In genomic region chr6:48555104-48555890, GRCm38 (mm10) we compare ENCODE assay signal across 8 mouse cellular contexts. TPM values are rescaled to one million over a fixed set of nuclear protein-coding genes. Genes with fewer than 3 reads are reported as not detected.
DNase-seq lines count a peak whose midpoint lies in the region; ATAC-seq and TF ChIP-seq lines count a peak whose summit lies in the region.

No protein-coding gene starts in this region.

- no peaks in the 10 kb centered on the region for H3K27me3 ChIP-seq in heart, embryonic 13.5 days (replicated peaks)
- H3K27me3 ChIP-seq in liver, embryonic 12.5 days (replicated peaks): no peaks in the 10 kb centered on the region
- H3K27me3 ChIP-seq in midbrain, postnatal 0 days (ENCODE audit: insufficient read depth, low read length): no peaks in the 10 kb centered on the region

- ATAC-seq in heart, embryonic 13.5 days (ENCODE audit: extremely low read depth, insufficient number of reproducible peaks, low FRiP score, low TSS enrichment): peak; percentile 38; the same call in 1 of the 2 replicates
- ATAC-seq in liver, embryonic 12.5 days: peak; percentile 59
- ATAC-seq in midbrain, postnatal 0 days (ENCODE audit: low FRiP score): peak; percentile 85

- no peaks in the 10 kb centered on the region for H3K9me3 ChIP-seq in heart, embryonic 13.5 days
- H3K9me3 ChIP-seq in liver, embryonic 12.5 days (replicated peaks): no peaks in the 10 kb centered on the region
- no peaks in the 10 kb centered on the region for H3K9me3 ChIP-seq in midbrain, postnatal 0 days (ENCODE audit: low read length)

- H3K4me1 ChIP-seq in cortical plate, adult 2 months (ENCODE audit: control insufficient read depth, insufficient read depth, low read length): peaks cover 7% of the 10 kb centered on the region
- peaks cover 16% of the 10 kb centered on the region for H3K4me1 ChIP-seq in heart, embryonic 13.5 days
- H3K4me1 ChIP-seq in liver, embryonic 12.5 days: peaks cover 16% of the 10 kb centered on the region
- peaks cover 11% of the 10 kb centered on the region; the same call in 1 of the 2 replicates for H3K4me1 ChIP-seq in midbrain, postnatal 0 days (ENCODE audit: insufficient read depth, low read length)

- peak overlapping the region; percentile 81 for H3K4me2 ChIP-seq in heart, embryonic 13.5 days
- peak overlapping the region; percentile 72 for H3K4me2 ChIP-seq in liver, embryonic 12.5 days
- H3K4me2 ChIP-seq in midbrain, postnatal 0 days (ENCODE audit: low read depth, low read length, poor library complexity, severe bottlenecking): peak overlapping the region; percentile 75

- H3K36me3 ChIP-seq in heart, embryonic 13.5 days: peaks cover 26% of the 10 kb centered on the region
- H3K36me3 ChIP-seq in liver, embryonic 12.5 days: peaks cover 3% of the 10 kb centered on the region; the same call in 1 of the 2 replicates
- H3K36me3 ChIP-seq in midbrain, postnatal 0 days (ENCODE audit: insufficient read depth, low read length): peaks cover 11% of the 10 kb centered on the region; the same call in 1 of the 2 replicates

- WGBS in heart, embryonic 13.5 days: 30% methylated on average over 14 of the region's 14 CpGs
- 30% methylated on average over 14 of the region's 14 CpGs for WGBS in liver, embryonic 12.5 days (ENCODE audit: insufficient replicate concordance)
- WGBS in midbrain, postnatal 0 days: 26% methylated on average over 13 of the region's 14 CpGs

- H3K9ac ChIP-seq in heart, embryonic 13.5 days: peak overlapping the region; percentile 83
- peak overlapping the region; percentile 61 for H3K9ac ChIP-seq in liver, embryonic 12.5 days
- H3K9ac ChIP-seq in midbrain, postnatal 0 days (replicated peaks; ENCODE audit: low read length, poor library complexity, severe bottlenecking): peak overlapping the region; percentile 65

- DNase-seq in right cerebral cortex, adult 2 months (ENCODE audit: low spot score in 2 of 2): peak; percentile 64 to 66
- DNase-seq in right cerebral cortex, postnatal 14 days: no peak
- peak; percentile 68 for DNase-seq in kidney, postnatal 10 days
- peak; percentile 95 for DNase-seq in midbrain, postnatal 0 days (ENCODE audit: low spot score)
- DNase-seq in ovary, postnatal 10 days (ENCODE audit: low spot score): no peak

- no peak for TF ChIP-seq CTCF in cortical plate, adult 2 months (IDR thresholded peaks at IDR 0.05; ENCODE audit: extremely low read depth, insufficient read depth, low read length)
- TF ChIP-seq CTCF in midbrain, postnatal 0 days (IDR thresholded peaks at IDR 0.05): no peak

- H3K4me3 ChIP-seq in cortical plate, adult 2 months (ENCODE audit: insufficient read depth, low read length): peak overlapping the region; percentile 44
- H3K4me3 ChIP-seq in heart, embryonic 13.5 days: peak overlapping the region; percentile 62
- H3K4me3 ChIP-seq in liver, embryonic 12.5 days: peak overlapping the region; percentile 56
- peak overlapping the region; percentile 53 for H3K4me3 ChIP-seq in midbrain, postnatal 0 days (ENCODE audit: low read depth, low read length)

- TF ChIP-seq POLR2A in cortical plate, adult 2 months (IDR thresholded peaks at IDR 0.05; ENCODE audit: extremely low read depth, insufficient read depth, low read length): peak; percentile 52; the same call in 1 of the 2 replicates

- H3K27ac ChIP-seq in cortical plate, adult 2 months (ENCODE audit: insufficient read depth, low read length): peak overlapping the region; percentile 95
- peak overlapping the region; percentile 97 for H3K27ac ChIP-seq in heart, embryonic 13.5 days (replicated peaks)
- peak overlapping the region; percentile 83 for H3K27ac ChIP-seq in liver, embryonic 12.5 days
- peak overlapping the region; percentile 98 for H3K27ac ChIP-seq in midbrain, postnatal 0 days (ENCODE audit: low read depth, low read length)

RNA-seq across cellular contexts. Expression of gene Lrrc61, which starts 0.7 kb away (rescaled TPM):
- 22.7 and 25.2 TPM in 2 replicates for polyA plus RNA-seq in cortical plate, adult 2 months (2012; rRNA removed)
- polyA plus RNA-seq in heart, embryonic 13.5 days (2015; fragmentation: Nextera tagmentation; extraction: Ambion mirVana): 7.2 and 7.6 TPM in 2 replicates
- polyA plus RNA-seq in liver, embryonic 12.5 days (2016; fragmentation: Nextera tagmentation; extraction: Ambion mirVana): 1.6 and 3.1 TPM in 2 replicates
- 29.4 and 82.4 TPM in 2 replicates for total RNA-seq in midbrain, postnatal 0 days (2014; rRNA removed)
- polyA plus RNA-seq in midbrain, postnatal 0 days (2015; fragmentation: Nextera tagmentation; extraction: Ambion mirVana): 21.4 and 23.3 TPM in 2 replicates

RNA-seq across cellular contexts. Expression of gene Rarres2, which starts 17.3 kb away (rescaled TPM):
- polyA plus RNA-seq in cortical plate, adult 2 months (2012; rRNA removed): 17.2 and 23.2 TPM in 2 replicates
- 29.7 and 35.8 TPM in 2 replicates for polyA plus RNA-seq in heart, embryonic 13.5 days (2015; fragmentation: Nextera tagmentation; extraction: Ambion mirVana)
- 6.1 and 6.8 TPM in 2 replicates for polyA plus RNA-seq in liver, embryonic 12.5 days (2016; fragmentation: Nextera tagmentation; extraction: Ambion mirVana)
- 4.6 and 6.6 TPM in 2 replicates for total RNA-seq in midbrain, postnatal 0 days (2014; rRNA removed)
- 7.4 and 10.6 TPM in 2 replicates for polyA plus RNA-seq in midbrain, postnatal 0 days (2015; fragmentation: Nextera tagmentation; extraction: Ambion mirVana)

RNA-seq across cellular contexts. Expression of gene Atp6v0e2, which starts 17.9 kb away (rescaled TPM):
- 508 and 534 TPM in 2 replicates for polyA plus RNA-seq in cortical plate, adult 2 months (2012; rRNA removed)
- polyA plus RNA-seq in heart, embryonic 13.5 days (2015; fragmentation: Nextera tagmentation; extraction: Ambion mirVana): 18.2 and 22.7 TPM in 2 replicates
- 1.8 and 2.3 TPM in 2 replicates for polyA plus RNA-seq in liver, embryonic 12.5 days (2016; fragmentation: Nextera tagmentation; extraction: Ambion mirVana)
- 398 and 447 TPM in 2 replicates for total RNA-seq in midbrain, postnatal 0 days (2014; rRNA removed)
- 497 and 556 TPM in 2 replicates for polyA plus RNA-seq in midbrain, postnatal 0 days (2015; fragmentation: Nextera tagmentation; extraction: Ambion mirVana)

RNA-seq across cellular contexts. Expression of gene Gm45021, which starts 34.1 kb away (rescaled TPM):
- polyA plus RNA-seq in cortical plate, adult 2 months (2012; rRNA removed): 1.1 TPM in 1 of 2 replicates, not detected in the other
- polyA plus RNA-seq in heart, embryonic 13.5 days (2015; fragmentation: Nextera tagmentation; extraction: Ambion mirVana): 0.86 TPM in 1 of 2 replicates, not detected in the other
- 0.44 TPM in 1 of 2 replicates, not detected in the other for polyA plus RNA-seq in liver, embryonic 12.5 days (2016; fragmentation: Nextera tagmentation; extraction: Ambion mirVana)
- total RNA-seq in midbrain, postnatal 0 days (2014; rRNA removed): not detected in 2 replicates
- not detected in 2 replicates for polyA plus RNA-seq in midbrain, postnatal 0 days (2015; fragmentation: Nextera tagmentation; extraction: Ambion mirVana)

RNA-seq across cellular contexts. Expression of gene Repin1, which starts 38.4 kb away (rescaled TPM):
- polyA plus RNA-seq in cortical plate, adult 2 months (2012; rRNA removed): 81.8 and 96.1 TPM in 2 replicates
- 22.5 and 24.6 TPM in 2 replicates for polyA plus RNA-seq in heart, embryonic 13.5 days (2015; fragmentation: Nextera tagmentation; extraction: Ambion mirVana)
- polyA plus RNA-seq in liver, embryonic 12.5 days (2016; fragmentation: Nextera tagmentation; extraction: Ambion mirVana): 11.8 and 13.2 TPM in 2 replicates
- 76.5 and 91.5 TPM in 2 replicates for total RNA-seq in midbrain, postnatal 0 days (2014; rRNA removed)
- 41.2 and 42.8 TPM in 2 replicates for polyA plus RNA-seq in midbrain, postnatal 0 days (2015; fragmentation: Nextera tagmentation; extraction: Ambion mirVana)

Comparison
In these comparisons a context has a peak if more than half of its experiments do, and no peak if none do; other contexts are left out.
1. DNase-seq: peak in right cerebral cortex, adult 2 months (2 of 2), kidney, postnatal 10 days (single experiment) and midbrain, postnatal 0 days (single experiment); none in right cerebral cortex, postnatal 14 days (single experiment) and ovary, postnatal 10 days (single experiment).
2. RNA of gene Atp6v0e2, which starts 17.9 kb away (polyA plus RNA-seq): 508 to 534 TPM in cortical plate, adult 2 months and 497 to 556 TPM in midbrain, postnatal 0 days; 18.2 to 22.7 TPM in heart, embryonic 13.5 days and 1.8 to 2.3 TPM in liver, embryonic 12.5 days; every median in the first group is over 10 times any median in the second.
3. Peak in every context shown above with its lines, with median percentiles within 50 percentile points of each other: H3K27ac ChIP-seq, H3K4me3 ChIP-seq, ATAC-seq, H3K4me2 ChIP-seq and H3K9ac ChIP-seq.